ENCODE assay signal across 8 mouse cellular contexts in genomic region chr17:15379741-15380526, GRCm38 (mm10). TPM values are rescaled to one million over a fixed set of nuclear protein-coding genes. Genes with fewer than 3 reads are reported as not detected.
DNase-seq lines count a peak whose midpoint lies in the region; ATAC-seq and TF ChIP-seq lines count a peak whose summit lies in the region.

No protein-coding gene starts in this region.

- ATAC-seq in heart, embryonic 11.5 days (replicated peaks; ENCODE audit: insufficient number of reproducible peaks, low FRiP score, low TSS enrichment) = no peak
- no peak for ATAC-seq in hindbrain, embryonic 12.5 days (ENCODE audit: low FRiP score)
- no peak for ATAC-seq in midbrain, embryonic 11.5 days (ENCODE audit: low FRiP score)

- TF ChIP-seq POLR2A in bone marrow macrophage, adult 2 months (IDR thresholded peaks at IDR 0.05; ENCODE audit: borderline replicate concordance, low read depth, low read length) = no peak

- H3K27me3 ChIP-seq in heart, embryonic 11.5 days (ENCODE audit: control insufficient read depth, insufficient read depth, low read length) = peaks cover 76% of the 10 kb centered on the region
- peaks cover 38% of the 10 kb centered on the region for H3K27me3 ChIP-seq in hindbrain, embryonic 12.5 days
- H3K27me3 ChIP-seq in midbrain, embryonic 11.5 days (ENCODE audit: control insufficient read depth, insufficient read depth, low read length) = peaks cover 8% of the 10 kb centered on the region; the same call in 1 of the 2 replicates

- H3K36me3 ChIP-seq in heart, embryonic 11.5 days (ENCODE audit: control insufficient read depth, insufficient read depth, low read length) = no peaks in the 10 kb centered on the region
- H3K36me3 ChIP-seq in hindbrain, embryonic 12.5 days = no peaks in the 10 kb centered on the region
- no peaks in the 10 kb centered on the region for H3K36me3 ChIP-seq in midbrain, embryonic 11.5 days (ENCODE audit: control insufficient read depth, insufficient read depth, low read length)

- DNase-seq in heart, adult 8-10 months (ENCODE audit: low spot score) = no peak
- no peak for DNase-seq in midbrain, embryonic 11.5 days (ENCODE audit: low spot score, missing footprints)
- DNase-seq in spleen, postnatal 10 days (ENCODE audit: low spot score in 2 of 2) = no peak
- DNase-seq in adrenal gland, adult 8-10 months = no peak
- DNase-seq in urinary bladder, postnatal 10 days (ENCODE audit: low spot score) = no peak

- H3K4me3 ChIP-seq in heart, embryonic 11.5 days (ENCODE audit: low read depth, low read length) = peak overlapping the region; percentile 51
- peak overlapping the region; percentile 36 for H3K4me3 ChIP-seq in bone marrow macrophage, adult 2 months (ENCODE audit: insufficient read depth, low read length)
- peak overlapping the region; percentile 37 for H3K4me3 ChIP-seq in hindbrain, embryonic 12.5 days
- peak overlapping the region; percentile 32 for H3K4me3 ChIP-seq in midbrain, embryonic 11.5 days (ENCODE audit: low read depth, low read length)

- peak overlapping the region; percentile 96 for H3K4me2 ChIP-seq in heart, embryonic 11.5 days
- peak overlapping the region; percentile 85 for H3K4me2 ChIP-seq in hindbrain, embryonic 12.5 days (replicated peaks)
- peak overlapping the region; percentile 65 for H3K4me2 ChIP-seq in midbrain, embryonic 11.5 days

- no peak overlapping the region for H3K27ac ChIP-seq in heart, embryonic 11.5 days (ENCODE audit: low read depth, low read length)
- H3K27ac ChIP-seq in bone marrow macrophage, adult 2 months (ENCODE audit: insufficient read depth, low read depth, low read length) = no peak overlapping the region
- H3K27ac ChIP-seq in hindbrain, embryonic 12.5 days = peak overlapping the region; percentile 98
- peak overlapping the region; percentile 71 for H3K27ac ChIP-seq in midbrain, embryonic 11.5 days (ENCODE audit: low read depth, low read length)

- peak overlapping the region; percentile 54; the same call in 1 of the 2 replicates for H3K9ac ChIP-seq in heart, embryonic 11.5 days (ENCODE audit: low read depth, low read length)
- no peak overlapping the region for H3K9ac ChIP-seq in hindbrain, embryonic 12.5 days
- H3K9ac ChIP-seq in midbrain, embryonic 11.5 days (ENCODE audit: low read length) = peak overlapping the region; percentile 42; the same call in 1 of the 2 replicates

- no peak for TF ChIP-seq CTCF in bone marrow macrophage, adult 2 months (IDR thresholded peaks at IDR 0.05; ENCODE audit: low read depth, low read length)

- 12% methylated on average over 17 of the region's 17 CpGs for WGBS in heart, embryonic 11.5 days (ENCODE audit: insufficient replicate concordance)
- 7% methylated on average over 17 of the region's 17 CpGs for WGBS in hindbrain, embryonic 12.5 days
- WGBS in midbrain, embryonic 11.5 days = 5% methylated on average over 17 of the region's 17 CpGs

- H3K4me1 ChIP-seq in heart, embryonic 11.5 days (ENCODE audit: control insufficient read depth, insufficient read depth, low read length) = peaks cover 19% of the 10 kb centered on the region
- H3K4me1 ChIP-seq in bone marrow macrophage, adult 2 months (ENCODE audit: control insufficient read depth, insufficient read depth, low read length) = peaks cover 4% of the 10 kb centered on the region
- H3K4me1 ChIP-seq in hindbrain, embryonic 12.5 days = peaks cover 57% of the 10 kb centered on the region
- H3K4me1 ChIP-seq in midbrain, embryonic 11.5 days (ENCODE audit: control insufficient read depth, insufficient read depth, low read length) = peaks cover 57% of the 10 kb centered on the region

- H3K9me3 ChIP-seq in heart, embryonic 11.5 days (replicated peaks; ENCODE audit: control insufficient read depth, low read length) = no peaks in the 10 kb centered on the region
- H3K9me3 ChIP-seq in hindbrain, embryonic 12.5 days (replicated peaks) = no peaks in the 10 kb centered on the region; the same call in 1 of the 2 replicates
- H3K9me3 ChIP-seq in midbrain, embryonic 11.5 days (ENCODE audit: control insufficient read depth, low read length) = no peaks in the 10 kb centered on the region

RNA-seq across cellular contexts. Expression of gene Dll1, which starts 3.3 kb away (rescaled TPM):
- polyA plus RNA-seq in heart, embryonic 11.5 days (2014; fragmentation: Nextera tagmentation; extraction: Ambion mirVana) = 5.4 and 6.3 TPM in 2 replicates
- 1 to 10 TPM; 3.7 to 7.3 (median 5.7) TPM for total RNA-seq in heart, adult 8-10 months (2022)
- polyA plus RNA-seq in bone marrow macrophage, adult 2 months (2012; ENCODE audit: insufficient read depth, insufficient read length, missing spikeins) = not detected in 2 replicates
- polyA plus RNA-seq in hindbrain, embryonic 12.5 days (2016; fragmentation: Nextera tagmentation; extraction: Ambion mirVana) = 61.9 and 65.5 TPM in 2 replicates
- polyA plus RNA-seq in midbrain, embryonic 11.5 days (2014; fragmentation: Nextera tagmentation; extraction: Ambion mirVana) = 61.4 and 68.6 TPM in 2 replicates
- total RNA-seq in adrenal gland, adult 8-10 months (2022) = 1 to 10 TPM; 3.5 to 6.7 (median 4.5) TPM

RNA-seq across cellular contexts. Expression of gene Fam120b, which starts 16.1 kb away (rescaled TPM):
- polyA plus RNA-seq in heart, embryonic 11.5 days (2014; fragmentation: Nextera tagmentation; extraction: Ambion mirVana) = 16.7 and 19.1 TPM in 2 replicates
- total RNA-seq in heart, adult 8-10 months (2022) = 10 to 100 TPM; 11.2 to 14.7 (median 14.2) TPM
- polyA plus RNA-seq in bone marrow macrophage, adult 2 months (2012; ENCODE audit: insufficient read depth, insufficient read length, missing spikeins) = 21.8 and 22.7 TPM in 2 replicates
- polyA plus RNA-seq in hindbrain, embryonic 12.5 days (2016; fragmentation: Nextera tagmentation; extraction: Ambion mirVana) = 41.6 and 44.6 TPM in 2 replicates
- polyA plus RNA-seq in midbrain, embryonic 11.5 days (2014; fragmentation: Nextera tagmentation; extraction: Ambion mirVana) = 32.2 and 36.3 TPM in 2 replicates
- total RNA-seq in adrenal gland, adult 8-10 months (2022) = 10 to 100 TPM; 23.3 to 35.0 (median 30.0) TPM

Comparison
In these comparisons a context has a peak if more than half of its experiments do, and no peak if none do; other contexts are left out.
1. H3K27ac ChIP-seq: peak in hindbrain, embryonic 12.5 days (single experiment) and midbrain, embryonic 11.5 days (single experiment); none in heart, embryonic 11.5 days (single experiment) and bone marrow macrophage, adult 2 months (single experiment).
2. Peak in every context shown above with its lines, with median percentiles within 50 percentile points of each other: H3K4me2 ChIP-seq and H3K4me3 ChIP-seq.